Mouse (Mus musculus) midbrain, embryonic 16.5 days (tissue): ENCODE measurements around the gene Ksr1. TPM values are rescaled to one million over a fixed set of nuclear protein-coding genes. Genes with fewer than 3 reads are reported as not detected.

Experiments used
- ATAC-seq: fragments of 200-750 bp; cut with Nextera tagmentation; 2 replicates; pipeline ENCODE4 v1.8.0; 2017; ENCODE audit warnings: moderate TSS enrichment
- H3K27ac ChIP-seq: fragments of 300-500 bp; sonication (generic); 2 replicates; pipeline ENCODE4 v1.5.1; 2014; ENCODE audit warnings: mild to moderate bottlenecking, low read length, mixed read lengths
- H3K27me3 ChIP-seq: fragments of 300-500 bp; sonication (generic); 2 replicates; pipeline ENCODE4 v1.6.1; 2014; ENCODE audit warnings: low read depth, low read length, mixed read lengths; ENCODE audit not compliant: control insufficient read depth, insufficient read depth
- H3K36me3 ChIP-seq: fragments of 300-500 bp; sonication (generic); 2 replicates; pipeline ENCODE4 v1.6.1; 2014; ENCODE audit warnings: mild to moderate bottlenecking, low read length, moderate library complexity, mixed read lengths; ENCODE audit not compliant: control insufficient read depth, insufficient read depth
- H3K4me1 ChIP-seq: fragments of 300-500 bp; sonication (generic); 2 replicates; pipeline ENCODE4 v1.6.1; 2014; ENCODE audit warnings: mild to moderate bottlenecking, low read length, mixed read lengths; ENCODE audit not compliant: control insufficient read depth, insufficient read depth
- H3K4me2 ChIP-seq: fragments of 300-500 bp; sonication (generic); 2 replicates; pipeline ENCODE4 v1.6.1; 2014; ENCODE audit warnings: mild to moderate bottlenecking, low read length, mixed read lengths
- H3K4me3 ChIP-seq: fragments of 300-500 bp; sonication (generic); 2 replicates; pipeline ENCODE4 v1.5.1; 2014; ENCODE audit warnings: low read depth, mild to moderate bottlenecking, low read length, moderate library complexity, mixed read lengths
- H3K9ac ChIP-seq: fragments of 300-500 bp; sonication (generic); 2 replicates; pipeline ENCODE4 v1.6.1; 2014; ENCODE audit warnings: low read depth, low read length, mixed read lengths
- H3K9me3 ChIP-seq: fragments of 300-500 bp; sonication (generic); replicated peaks from 2 replicates; pipeline ENCODE4 v1.6.1; 2014; ENCODE audit warnings: mild to moderate bottlenecking, low read length, mixed read lengths; ENCODE audit not compliant: control insufficient read depth, poor library complexity, severe bottlenecking
- WGBS: fragments of 180-500 bp; shearing (Covaris S2); extraction: QIAGEN DNeasy Blood & Tissue Kit; methylation state at CpG from one replicate; pipeline ENCODE4 v1.1.7; 2014; 5-methylcytosine and 5-hydroxymethylcytosine counted together
- polyA plus RNA-seq: library from polyadenylated mRNA; unstranded; fragments of >200 nt; fragmentation: Nextera tagmentation; extraction: Ambion mirVana; gene quantifications from 2 replicates; pipeline ENCODE4 v1.2.1, GENCODE M21; 2015

Gene Ksr1
- polyA plus RNA-seq, 1 experiment from 2014 or later, result 4.5 TPM

GRCm38 (mm10) chr11:79120087-79120486, 26.1 kb downstream of the Ksr1 start:
- Histone ChIP-seq H3K9ac (no peak overlapping the region), H3K4me2 (no peak overlapping the region), H3K27ac (no peak overlapping the region), H3K4me1 (peaks cover 15% of the 10 kb centered on the region), H3K36me3 (no peaks in the 10 kb centered on the region), H3K4me3 (no peak overlapping the region), H3K9me3 (no peaks in the 10 kb centered on the region), H3K27me3 (no peaks in the 10 kb centered on the region)
- 87% methylated on average over 3 of the region's 3 CpGs for whole genome bisulfite sequencing
- ATAC-seq, result no peak

DNA sequence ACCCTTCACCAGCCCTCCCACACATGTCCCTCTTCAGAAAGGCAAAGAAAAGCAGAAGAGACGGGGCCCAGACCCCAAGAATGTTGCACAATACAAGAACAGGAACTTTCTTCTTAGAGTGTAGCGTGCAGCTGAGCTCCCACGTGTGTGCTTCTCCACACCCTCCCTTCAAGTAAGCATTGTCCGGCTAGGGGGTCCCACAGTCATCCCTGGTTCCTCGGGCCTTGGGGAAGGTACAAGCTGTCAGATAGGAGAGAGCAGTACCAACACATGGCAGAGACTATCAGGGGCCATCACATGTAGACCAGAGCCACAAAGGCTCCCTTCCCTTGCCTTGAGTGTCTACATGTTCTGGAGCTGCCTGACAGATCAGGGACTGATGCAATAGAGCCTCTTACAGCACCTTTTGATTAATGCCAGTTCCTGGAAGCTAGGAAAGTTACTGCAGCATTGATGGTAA, 27.3 kb downstream of the Ksr1 start:
- H3K4me1 ChIP-seq, result peaks cover 15% of the 10 kb centered on the region
- H3K36me3 ChIP-seq, result no peaks in the 10 kb centered on the region
- H3K9ac ChIP-seq, result no peak overlapping the region
- no peaks in the 10 kb centered on the region for H3K9me3 ChIP-seq
- H3K27ac ChIP-seq, result no peak overlapping the region
- 63% methylated on average over 5 of the region's 5 CpGs for WGBS
- H3K4me2 ChIP-seq, result no peak overlapping the region
- no peak overlapping the region for H3K4me3 ChIP-seq
- H3K27me3 ChIP-seq, result no peaks in the 10 kb centered on the region
- ATAC-seq, result no peak

DNA sequence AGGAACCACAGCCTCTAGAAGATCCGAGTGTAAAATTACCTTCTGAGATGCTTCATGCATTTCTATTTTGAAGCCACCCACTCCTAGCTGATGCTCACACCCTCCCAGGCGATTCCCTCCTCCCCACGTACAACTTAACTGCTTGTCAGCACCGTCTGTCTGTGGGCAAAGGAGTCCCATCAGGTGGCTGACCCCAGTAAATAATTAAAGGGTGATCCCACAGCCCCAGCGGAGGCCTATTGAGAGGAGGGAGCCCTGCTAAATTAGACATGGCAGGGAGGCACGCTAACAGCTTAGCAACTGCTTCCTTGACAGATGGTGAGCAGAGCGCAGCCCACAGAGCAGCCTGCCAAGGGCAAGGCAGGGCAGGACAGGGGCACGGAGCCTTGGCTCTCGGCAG, 29.5 kb downstream of the Ksr1 start:
- no peak overlapping the region for H3K4me2 ChIP-seq
- no peaks in the 10 kb centered on the region for H3K27me3 ChIP-seq
- no peaks in the 10 kb centered on the region for H3K36me3 ChIP-seq
- peak overlapping the region; percentile 53; the same call in 1 of the 2 replicates for H3K27ac ChIP-seq
- H3K9ac ChIP-seq, result no peak overlapping the region; the same call in 1 of the 2 replicates
- WGBS, result 12% methylated on average over 9 of the region's 9 CpGs
- peak; percentile 39; the same call in 1 of the 2 replicates for ATAC-seq
- no peak overlapping the region for H3K4me3 ChIP-seq
- H3K4me1 ChIP-seq, result peaks cover 15% of the 10 kb centered on the region
- H3K9me3 ChIP-seq, result no peaks in the 10 kb centered on the region

- H3K9me3 ChIP-seq, result no peaks in the 10 kb centered on the region
- H3K27me3 ChIP-seq, result no peaks in the 10 kb centered on the region
- no peak overlapping the region for H3K27ac ChIP-seq
- 73% methylated on average over 8 of the region's 8 CpGs for WGBS
- no peak overlapping the region for H3K4me2 ChIP-seq
- ATAC-seq, result no peak
- peaks cover 15% of the 10 kb centered on the region for H3K4me1 ChIP-seq
- no peak overlapping the region for H3K4me3 ChIP-seq
- H3K9ac ChIP-seq, result no peak overlapping the region
- H3K36me3 ChIP-seq, result no peaks in the 10 kb centered on the region
Measured at GRCm38 (mm10) chr11:79115659-79116058, 30.5 kb downstream of the Ksr1 start.

GRCm38 (mm10) chr11:79114061-79114460, 32.1 kb downstream of the Ksr1 start:
- no peaks in the 10 kb centered on the region for H3K36me3 ChIP-seq
- no peak overlapping the region for H3K27ac ChIP-seq
- 60% methylated on average over 6 of the region's 6 CpGs for WGBS
- H3K4me1 ChIP-seq, result peaks cover 15% of the 10 kb centered on the region
- no peak for ATAC-seq
- no peak overlapping the region for H3K9ac ChIP-seq
- no peaks in the 10 kb centered on the region for H3K27me3 ChIP-seq
- no peaks in the 10 kb centered on the region for H3K9me3 ChIP-seq
- H3K4me3 ChIP-seq, result no peak overlapping the region
- H3K4me2 ChIP-seq, result no peak overlapping the region

DNA sequence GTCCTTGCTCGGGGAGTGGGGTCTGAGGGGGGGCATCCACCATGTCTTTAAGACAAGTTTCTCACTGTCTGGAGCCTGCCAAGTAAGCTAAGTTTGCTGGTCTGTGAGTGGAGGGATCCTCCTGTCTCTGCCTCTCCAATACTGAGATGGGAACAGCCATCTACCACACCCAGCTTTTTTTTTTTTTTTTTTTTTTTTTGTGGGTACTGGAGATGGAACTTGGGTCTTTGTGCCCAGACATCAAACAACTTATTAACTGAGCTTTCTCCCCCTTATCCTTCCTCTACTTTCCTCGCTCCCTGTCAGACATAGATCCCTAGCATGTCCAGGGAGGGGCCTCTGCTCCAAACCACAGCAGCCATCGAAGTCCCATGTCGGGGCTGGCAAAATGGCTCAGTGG, 32.8 kb downstream of the Ksr1 start:
- 90% methylated on average over 4 of the region's 4 CpGs for WGBS
- ATAC-seq, result no peak
- no peaks in the 10 kb centered on the region for H3K27me3 ChIP-seq

DNA sequence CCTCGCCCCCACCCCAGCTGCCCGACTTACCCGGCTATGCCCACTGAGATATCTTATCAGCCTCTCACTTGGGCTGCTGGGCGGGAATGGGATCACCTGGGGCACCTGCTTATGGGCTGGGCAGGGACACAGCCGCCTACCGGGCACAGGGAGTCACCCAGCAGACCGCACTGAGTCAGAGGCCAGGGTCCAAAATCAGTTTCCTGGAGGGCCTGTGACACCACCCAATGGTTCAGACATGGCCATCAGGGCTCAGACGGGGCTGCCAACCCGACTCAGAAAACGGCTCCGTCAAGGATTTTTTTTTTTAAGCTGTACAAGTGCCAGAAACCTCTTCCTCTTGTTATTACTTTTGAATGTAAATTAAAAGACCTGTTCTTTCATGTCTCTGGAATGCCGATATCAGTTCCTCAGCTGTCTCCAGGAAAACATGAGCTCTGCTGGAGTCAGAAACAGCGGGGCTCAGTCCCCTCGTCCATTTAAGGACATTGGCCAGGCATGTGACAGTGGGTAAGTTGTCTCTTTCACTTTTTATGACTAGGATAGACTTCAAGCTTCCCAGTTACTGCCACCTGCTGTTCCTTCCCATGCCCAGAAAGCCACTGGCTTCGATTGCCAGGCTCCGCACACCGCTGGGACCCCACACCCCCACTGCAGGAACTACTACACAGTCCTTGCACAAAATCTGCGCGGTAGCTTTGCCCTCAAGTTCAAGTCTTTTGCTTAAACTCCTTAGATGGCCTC, 33.5 kb downstream of the Ksr1 start:
- Histone ChIP-seq H3K4me1 (peaks cover 12% of the 10 kb centered on the region), H3K27ac (no peak overlapping the region), H3K4me3 (no peak overlapping the region), H3K27me3 (no peaks in the 10 kb centered on the region), H3K9me3 (no peaks in the 10 kb centered on the region), H3K9ac (no peak overlapping the region), H3K4me2 (no peak overlapping the region), H3K36me3 (no peaks in the 10 kb centered on the region)
- ATAC-seq, result no peak
- WGBS, result 72% methylated on average over 19 of the region's 19 CpGs

More for the DNA sequence above, 32.8 kb downstream of the Ksr1 start:
- Histone ChIP-seq H3K36me3 (no peaks in the 10 kb centered on the region), H3K4me3 (no peak overlapping the region), H3K27ac (no peak overlapping the region), H3K4me1 (peaks cover 12% of the 10 kb centered on the region), H3K9ac (no peak overlapping the region), H3K4me2 (no peak overlapping the region), H3K9me3 (no peaks in the 10 kb centered on the region)

GRCm38 (mm10) chr11:79111864-79112558, 34.2 kb downstream of the Ksr1 start:
- Histone ChIP-seq H3K9ac (no peak overlapping the region), H3K4me2 (no peak overlapping the region), H3K4me3 (no peak overlapping the region), H3K36me3 (no peaks in the 10 kb centered on the region), H3K4me1 (peaks cover 12% of the 10 kb centered on the region), H3K27me3 (no peaks in the 10 kb centered on the region), H3K9me3 (no peaks in the 10 kb centered on the region), H3K27ac (no peak overlapping the region)
- no peak for ATAC-seq
- 93% methylated on average over 10 of the region's 10 CpGs for WGBS

DNA sequence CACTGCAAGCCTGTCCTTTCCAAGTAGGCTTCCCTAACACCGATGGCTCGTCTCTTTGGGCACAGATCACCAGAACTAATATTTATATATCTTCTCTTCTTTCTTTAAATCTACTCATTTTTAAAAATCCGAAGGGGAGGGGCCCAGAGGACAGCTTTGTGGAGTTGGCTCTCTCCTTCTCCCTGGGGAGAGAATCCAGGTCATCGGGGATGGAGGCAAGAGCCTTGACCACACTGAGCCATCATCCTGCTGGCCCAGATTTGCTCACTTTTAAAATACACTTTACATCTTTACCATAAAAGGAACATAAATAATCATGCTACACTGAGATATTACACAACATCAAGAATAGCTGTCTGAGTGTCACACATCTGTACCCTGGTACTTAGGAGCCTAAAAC, 35.8 kb downstream of the Ksr1 start:
- WGBS, result 80% methylated on average over 4 of the region's 4 CpGs
- no peak overlapping the region for H3K9ac ChIP-seq
- no peaks in the 10 kb centered on the region for H3K36me3 ChIP-seq
- H3K4me1 ChIP-seq, result peaks cover under 1% of the 10 kb centered on the region; the same call in 1 of the 2 replicates
- no peak overlapping the region for H3K27ac ChIP-seq
- H3K4me2 ChIP-seq, result no peak overlapping the region
- H3K9me3 ChIP-seq, result no peaks in the 10 kb centered on the region
- no peaks in the 10 kb centered on the region for H3K27me3 ChIP-seq
- no peak overlapping the region for H3K4me3 ChIP-seq
- ATAC-seq, result no peak
